Mouse (Mus musculus): ENCODE data around the gene Pjvk. TPM values are rescaled to one million over a fixed set of nuclear protein-coding genes. Genes with fewer than 3 reads are reported as not detected.

Pjvk gene
- polyA plus RNA-seq, 1 experiment, result 0.04 TPM

- H3K79me2 ChIP-seq (ENCODE audit: control insufficient read depth, insufficient read depth), result no peaks in the 10 kb centered on the region
- H3K36me3 ChIP-seq (ENCODE audit: control insufficient read depth, insufficient read depth), result peaks cover 15% of the 10 kb centered on the region
- no peak for TF ChIP-seq POLR2AphosphoS2 (IDR thresholded peaks at IDR 0.05; ENCODE audit: insufficient read length, low read depth)
- H3ac ChIP-seq (ENCODE audit: control insufficient read depth, insufficient read length), result no peak overlapping the region
- H3K4me2 ChIP-seq (ENCODE audit: low read depth), result no peak overlapping the region
- H3K4me3 ChIP-seq, result no peak overlapping the region
- H3K27me3 ChIP-seq (ENCODE audit: control insufficient read depth, insufficient read depth, insufficient read length), result no peaks in the 10 kb centered on the region
Measured at GRCm38 (mm10) chr2:76667200-76667599, 18.9 kb downstream of the Pjvk start.

- Histone ChIP-seq H3K79me2 (ENCODE audit: control insufficient read depth, insufficient read depth) (peaks cover 11% of the 10 kb centered on the region), H3K4me3 (peak overlapping the region; percentile 33), H3K4me2 (ENCODE audit: low read depth) (peak overlapping the region; percentile 71), H3ac (ENCODE audit: control insufficient read depth, insufficient read length) (no peak overlapping the region), H3K36me3 (ENCODE audit: control insufficient read depth, insufficient read depth) (no peaks in the 10 kb centered on the region), H3K27me3 (ENCODE audit: control insufficient read depth, insufficient read depth, insufficient read length) (no peaks in the 10 kb centered on the region)
- TF ChIP-seq SRF (IDR thresholded peaks at IDR 0.05; ENCODE audit: control insufficient read depth, insufficient read length, low read depth) (no peak), CEBPB (IDR thresholded peaks at IDR 0.05; ENCODE audit: insufficient read depth, poor library complexity, severe bottlenecking) (no peak), REST (IDR thresholded peaks at IDR 0.05; ENCODE audit: insufficient read depth, insufficient read length) (no peak), TCF3 (IDR thresholded peaks at IDR 0.05; ENCODE audit: insufficient read length, low read depth) (no peak), POLR2A (IDR thresholded peaks at IDR 0.05; ENCODE audit: insufficient read length, low read depth) (no peak), USF1 (IDR thresholded peaks at IDR 0.05; ENCODE audit: low read depth) (no peak), MAX (IDR thresholded peaks at IDR 0.05; ENCODE audit: low read depth) (no peak), POLR2AphosphoS2 (IDR thresholded peaks at IDR 0.05; ENCODE audit: insufficient read length, low read depth) (no peak), MYOD1 (IDR thresholded peaks at IDR 0.05; ENCODE audit: control insufficient read depth in 1 of 3, insufficient read length in 2 of 3, low read depth in 2 of 3) (no peak), E2F4 (IDR thresholded peaks at IDR 0.05; ENCODE audit: insufficient read depth) (no peak), MYOG (IDR thresholded peaks at IDR 0.05; ENCODE audit: control insufficient read depth in 1 of 3, insufficient read depth in 1 of 3, insufficient read length in 2 of 3, low read depth in 2 of 3) (no peak), TCF12 (IDR thresholded peaks at IDR 0.05; ENCODE audit: insufficient read depth, poor library complexity, severe bottlenecking) (no peak)
Measured at GRCm38 (mm10) chr2:76671641-76672040, 23.4 kb downstream of the Pjvk start.

- Histone ChIP-seq H3K36me3 (ENCODE audit: control insufficient read depth, insufficient read depth) (no peaks in the 10 kb centered on the region), H3K27me3 (ENCODE audit: control insufficient read depth, insufficient read depth, insufficient read length) (no peaks in the 10 kb centered on the region), H3ac (ENCODE audit: control insufficient read depth, insufficient read length) (no peak overlapping the region), H3K4me3 (peak overlapping the region; percentile 33), H3K79me2 (ENCODE audit: control insufficient read depth, insufficient read depth) (peaks cover 17% of the 10 kb centered on the region), H3K4me2 (ENCODE audit: low read depth) (peak overlapping the region; percentile 71)
- TF ChIP-seq USF1 (IDR thresholded peaks at IDR 0.05; ENCODE audit: low read depth) (no peak), TCF12 (IDR thresholded peaks at IDR 0.05; ENCODE audit: insufficient read depth, poor library complexity, severe bottlenecking) (no peak), REST (IDR thresholded peaks at IDR 0.05; ENCODE audit: insufficient read depth, insufficient read length) (no peak), SRF (IDR thresholded peaks at IDR 0.05; ENCODE audit: control insufficient read depth, insufficient read length, low read depth) (no peak), TCF3 (IDR thresholded peaks at IDR 0.05; ENCODE audit: insufficient read length, low read depth) (no peak), E2F4 (IDR thresholded peaks at IDR 0.05; ENCODE audit: insufficient read depth) (no peak), POLR2A (IDR thresholded peaks at IDR 0.05; ENCODE audit: insufficient read length, low read depth) (no peak), MYOG (IDR thresholded peaks at IDR 0.05; ENCODE audit: control insufficient read depth in 1 of 3, insufficient read depth in 1 of 3, insufficient read length in 2 of 3, low read depth in 2 of 3) (no peak)
Measured at GRCm38 (mm10) chr2:76672134-76672745, 24.0 kb downstream of the Pjvk start.

GRCm38 (mm10) chr2:76672966-76673392, 24.7 kb downstream of the Pjvk start, which contains the start of gene Fkbp7:
Gene Fkbp7, minus strand, starts transcription at chr2:76673116.
- Histone ChIP-seq H3K4me2 (ENCODE audit: low read depth) (peak within 1 kb of the TSS; percentile 77), H3ac (ENCODE audit: control insufficient read depth, insufficient read length) (no peak within 1 kb of the TSS), H3K79me2 (ENCODE audit: control insufficient read depth, insufficient read depth) (peaks cover 25% of the 10 kb centered on the region), H3K27me3 (ENCODE audit: control insufficient read depth, insufficient read depth, insufficient read length) (no peaks in the 10 kb centered on the region), H3K4me3 (peak within 1 kb of the TSS; percentile 33), H3K36me3 (ENCODE audit: control insufficient read depth, insufficient read depth) (no peaks in the 10 kb centered on the region)
- TF ChIP-seq E2F4 (IDR thresholded peaks at IDR 0.05; ENCODE audit: insufficient read depth) (no peak), POLR2AphosphoS2 (IDR thresholded peaks at IDR 0.05; ENCODE audit: insufficient read length, low read depth) (peak; percentile 95), MAX (IDR thresholded peaks at IDR 0.05; ENCODE audit: low read depth) (no peak), POLR2A (IDR thresholded peaks at IDR 0.05; ENCODE audit: insufficient read length, low read depth) (peak; percentile 96), REST (IDR thresholded peaks at IDR 0.05; ENCODE audit: insufficient read depth, insufficient read length) (peak; percentile 2), MYOD1 (IDR thresholded peaks at IDR 0.05; ENCODE audit: control insufficient read depth in 1 of 3, insufficient read length in 2 of 3, low read depth in 2 of 3) (no peak)

GRCm38 (mm10) chr2:76673472-76674081, 25.3 kb downstream of the Pjvk start:
- peak overlapping the region; percentile 77 for H3K4me2 ChIP-seq (ENCODE audit: low read depth)
- peaks cover 31% of the 10 kb centered on the region for H3K79me2 ChIP-seq (ENCODE audit: control insufficient read depth, insufficient read depth)
- TF ChIP-seq CEBPB (IDR thresholded peaks at IDR 0.05; ENCODE audit: insufficient read depth, poor library complexity, severe bottlenecking) (no peak), POLR2AphosphoS2 (IDR thresholded peaks at IDR 0.05; ENCODE audit: insufficient read length, low read depth) (no peak), REST (IDR thresholded peaks at IDR 0.05; ENCODE audit: insufficient read depth, insufficient read length) (no peak), POLR2A (IDR thresholded peaks at IDR 0.05; ENCODE audit: insufficient read length, low read depth) (no peak), TCF12 (IDR thresholded peaks at IDR 0.05; ENCODE audit: insufficient read depth, poor library complexity, severe bottlenecking) (no peak), TCF3 (IDR thresholded peaks at IDR 0.05; ENCODE audit: insufficient read length, low read depth) (no peak), SRF (IDR thresholded peaks at IDR 0.05; ENCODE audit: control insufficient read depth, insufficient read length, low read depth) (no peak), USF1 (IDR thresholded peaks at IDR 0.05; ENCODE audit: low read depth) (no peak), E2F4 (IDR thresholded peaks at IDR 0.05; ENCODE audit: insufficient read depth) (no peak), MAX (IDR thresholded peaks at IDR 0.05; ENCODE audit: low read depth) (no peak)
- H3ac ChIP-seq (ENCODE audit: control insufficient read depth, insufficient read length), result no peak overlapping the region
- peak overlapping the region; percentile 33 for H3K4me3 ChIP-seq
- no peaks in the 10 kb centered on the region for H3K27me3 ChIP-seq (ENCODE audit: control insufficient read depth, insufficient read depth, insufficient read length)
- no peaks in the 10 kb centered on the region for H3K36me3 ChIP-seq (ENCODE audit: control insufficient read depth, insufficient read depth)
